Mouse (Mus musculus): Measurements from ENCODE around the gene Apoc2. TPM values are rescaled to one million over a fixed set of nuclear protein-coding genes. Genes with fewer than 3 reads are reported as not detected.
A peak's percentile ranks its signal among the peaks of the same experiment; 100 is the strongest.

Gene Apoc2
- total and polyA plus RNA-seq, 2 experiments from 2014 or later: 0.78 TPM; not detected in 1

DNA sequence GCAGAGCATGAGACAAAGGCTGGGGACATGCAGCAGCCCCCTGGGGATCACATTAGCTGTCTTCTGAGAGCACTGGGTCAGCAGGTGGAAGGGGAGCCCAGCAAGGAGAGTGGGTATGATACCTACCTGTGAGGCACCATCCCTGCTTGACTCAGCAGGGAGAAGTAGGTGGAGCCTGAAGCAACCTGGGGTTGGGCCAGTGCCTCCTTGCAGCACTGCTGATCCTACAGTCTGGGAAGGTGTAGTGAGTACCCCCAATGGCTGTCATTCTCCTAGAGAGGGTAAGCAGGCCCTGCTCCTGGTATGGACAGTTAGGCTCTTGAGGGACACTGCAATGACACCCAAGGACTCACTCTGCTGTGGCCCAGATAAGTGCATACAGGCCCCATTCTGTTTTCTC is 45.5 kb downstream of the Apoc2 start:
- H3K36me3 ChIP-seq (replicated peaks; ENCODE audit: control insufficient read depth, insufficient read depth, low read length): peaks cover 47% of the 10 kb centered on the region
- no peak for TF ChIP-seq EP300 (IDR thresholded peaks at IDR 0.05; ENCODE audit: low read depth)
- TF ChIP-seq CTCF (IDR thresholded peaks at IDR 0.05; ENCODE audit: low read depth): no peak
- ATAC-seq (ENCODE audit: insufficient read depth, low read depth): no peak

DNA sequence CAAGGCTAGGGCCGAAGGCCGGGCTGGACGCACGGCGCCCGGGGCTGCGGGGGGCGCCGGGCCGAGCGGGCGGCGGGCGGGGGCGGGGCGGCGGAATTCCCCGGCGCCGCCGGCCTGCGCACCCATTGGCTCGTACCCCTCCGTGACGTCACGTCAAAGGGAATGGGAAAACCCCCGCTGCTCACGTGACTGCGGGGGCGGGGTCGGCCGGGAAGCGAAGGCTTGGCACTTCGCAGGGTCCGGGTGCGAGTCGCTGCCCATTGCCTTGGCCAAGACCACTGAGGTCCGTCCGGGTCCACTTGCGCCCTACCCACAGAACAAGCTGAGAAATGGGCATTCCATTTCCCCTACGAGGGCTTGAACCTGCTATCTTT is 48.4 kb downstream of the Apoc2 start, which contains the start of gene Relb:
TSS of gene Relb (minus strand) at position 78 of the 374 bp plus-strand sequence.
- peak; percentile 76 for DNase-seq (ENCODE audit: low spot score)
- peak; percentile 71 for ATAC-seq (ENCODE audit: insufficient read depth, low read depth)
- H3K4me2 ChIP-seq (ENCODE audit: low read depth, low read length): peak within 1 kb of the TSS; percentile 99
- H3K36me3 ChIP-seq (replicated peaks; ENCODE audit: control insufficient read depth, insufficient read depth, low read length): peaks cover 24% of the 10 kb centered on the region
- peak within 1 kb of the TSS; percentile 84 for H3K4me3 ChIP-seq (ENCODE audit: low read depth, low read length)
- peak within 1 kb of the TSS; percentile 91 for H3K27ac ChIP-seq (ENCODE audit: low read depth)
- no peak for TF ChIP-seq EP300 (IDR thresholded peaks at IDR 0.05; ENCODE audit: low read depth)
- TF ChIP-seq CTCF (IDR thresholded peaks at IDR 0.05; ENCODE audit: low read depth): no peak
- no peaks in the 10 kb centered on the region for H3K27me3 ChIP-seq (ENCODE audit: control insufficient read depth, insufficient read depth, low read length)
- peak within 1 kb of the TSS; percentile 69 for H3K9ac ChIP-seq (replicated peaks; ENCODE audit: low read depth, low read length)
- H3K9me3 ChIP-seq (replicated peaks; ENCODE audit: control insufficient read depth, low read length): no peaks in the 10 kb centered on the region
- 2% methylated on average over 35 of the region's 41 CpGs for WGBS
- 0 out of 2 replicates have a peak, but pooled peaks cover 4% of the 10 kb centered on the region for H3K4me1 ChIP-seq (ENCODE audit: control insufficient read depth, insufficient read depth)

More for the DNA sequence above, 45.5 kb downstream of the Apoc2 start:
- Histone ChIP-seq H3K9me3 (replicated peaks; ENCODE audit: control insufficient read depth, low read length) (no peaks in the 10 kb centered on the region), H3K27ac (ENCODE audit: low read depth) (no peak overlapping the region), H3K4me2 (ENCODE audit: low read depth, low read length) (no peak overlapping the region), H3K9ac (replicated peaks; ENCODE audit: low read depth, low read length) (no peak overlapping the region), H3K4me3 (ENCODE audit: low read depth, low read length) (no peak overlapping the region), H3K27me3 (ENCODE audit: control insufficient read depth, insufficient read depth, low read length) (no peaks in the 10 kb centered on the region), H3K4me1 (ENCODE audit: control insufficient read depth, insufficient read depth) (peaks cover 14% of the 10 kb centered on the region; the same call in 1 of the 2 replicates)
- DNase-seq (ENCODE audit: low spot score): no peak

DNA sequence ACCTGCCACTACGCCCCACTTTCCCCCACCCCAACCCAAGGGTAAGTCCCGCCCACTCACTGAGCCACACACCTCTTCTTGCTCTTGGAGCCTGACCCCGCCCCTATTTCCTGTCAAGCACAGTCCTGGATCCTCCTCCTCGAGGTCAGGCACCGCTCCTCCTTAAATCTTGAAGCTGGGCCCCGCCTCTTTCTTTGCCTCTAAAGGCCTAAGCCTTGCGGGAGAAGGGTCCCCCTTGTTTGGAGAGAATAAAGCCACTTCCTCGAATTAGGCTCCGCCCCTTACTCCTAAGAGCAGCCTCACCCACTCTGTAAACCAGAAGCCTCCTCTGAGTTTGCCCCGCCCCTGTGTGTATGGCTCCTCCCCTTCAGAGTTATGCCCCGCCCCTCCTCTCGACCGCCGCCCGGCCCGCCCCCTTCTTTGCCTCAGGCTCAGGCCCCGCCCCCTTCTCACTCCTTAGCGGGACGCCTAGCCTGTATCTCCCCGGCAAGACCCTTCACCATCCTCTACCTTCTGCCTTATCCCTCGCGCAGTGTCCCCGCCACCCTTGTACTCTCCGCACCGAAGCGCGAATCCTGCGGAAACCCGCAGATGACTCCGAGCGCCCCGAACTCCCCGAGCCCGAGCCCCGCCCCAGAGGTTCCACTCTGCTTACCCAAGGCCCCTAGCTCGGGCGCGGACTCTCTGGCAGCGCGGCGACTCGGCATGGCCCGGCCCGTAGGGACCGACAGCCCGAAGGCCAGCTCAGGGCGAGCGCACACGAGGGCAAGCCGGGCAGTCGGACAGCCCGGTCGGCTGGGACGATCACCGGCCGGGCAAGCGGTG is 49.0 kb downstream of the Apoc2 start:
- ATAC-seq (ENCODE audit: insufficient read depth, low read depth) (peak; percentile 86), DNase-seq (ENCODE audit: low spot score) (peak; percentile 94)
- Histone ChIP-seq H3K9ac (replicated peaks; ENCODE audit: low read depth, low read length) (peak overlapping the region; percentile 69), H3K27ac (ENCODE audit: low read depth) (peak overlapping the region; percentile 91), H3K9me3 (replicated peaks; ENCODE audit: control insufficient read depth, low read length) (no peaks in the 10 kb centered on the region), H3K36me3 (replicated peaks; ENCODE audit: control insufficient read depth, insufficient read depth, low read length) (peaks cover 18% of the 10 kb centered on the region), H3K27me3 (ENCODE audit: control insufficient read depth, insufficient read depth, low read length) (no peaks in the 10 kb centered on the region), H3K4me3 (ENCODE audit: low read depth, low read length) (peak overlapping the region; percentile 84), H3K4me1 (ENCODE audit: control insufficient read depth, insufficient read depth) (0 out of 2 replicates have a peak, but pooled peaks cover 4% of the 10 kb centered on the region), H3K4me2 (ENCODE audit: low read depth, low read length) (peak overlapping the region; percentile 99)
- 2% methylated on average over 55 of the region's 57 CpGs for WGBS
- TF ChIP-seq EP300 (IDR thresholded peaks at IDR 0.05; ENCODE audit: low read depth) (no peak), CTCF (IDR thresholded peaks at IDR 0.05; ENCODE audit: low read depth) (no peak)

DNA sequence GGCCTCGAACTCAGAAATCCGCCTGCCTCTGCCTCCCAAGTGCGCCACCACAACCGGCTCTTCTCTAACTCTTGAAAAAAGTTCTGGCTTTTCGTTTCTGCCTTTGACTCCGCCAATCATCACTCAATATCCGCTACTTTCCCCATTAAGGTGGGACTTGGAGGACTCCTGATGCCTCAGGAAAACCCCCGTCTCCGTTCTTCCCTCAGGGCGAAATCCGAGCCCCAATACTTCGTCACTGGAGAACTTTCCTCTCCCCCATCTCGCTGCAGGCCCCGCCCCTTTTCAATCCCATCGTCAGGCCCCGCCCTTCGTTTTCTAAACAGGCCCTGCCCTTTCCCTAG is 49.6 kb downstream of the Apoc2 start:
- H3K27ac ChIP-seq (ENCODE audit: low read depth): peak overlapping the region; percentile 91
- 16% methylated on average over 17 of the region's 17 CpGs for WGBS

DNA sequence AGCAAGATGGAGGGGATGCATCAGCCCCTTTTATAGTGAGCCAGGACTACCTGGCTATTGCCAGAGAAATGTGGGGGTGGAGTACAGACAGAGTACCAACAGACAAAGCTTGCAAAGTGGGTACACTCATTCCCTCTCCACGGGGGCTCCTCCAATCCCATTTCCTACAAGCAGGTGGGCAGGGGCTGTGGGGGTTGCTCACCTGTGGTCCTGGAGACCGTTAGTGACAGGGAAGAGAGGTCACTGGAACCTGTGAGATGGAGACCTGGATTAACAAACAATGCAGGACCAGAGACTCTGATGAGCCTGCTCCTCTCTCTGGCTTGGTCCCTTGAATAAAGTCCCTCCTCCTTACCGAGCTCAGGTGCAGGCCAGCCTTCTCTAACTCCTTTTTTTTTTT is 50.0 kb downstream of the Apoc2 start:
- 0 out of 2 replicates have a peak, but pooled peaks cover 4% of the 10 kb centered on the region for H3K4me1 ChIP-seq (ENCODE audit: control insufficient read depth, insufficient read depth)
- WGBS: 60% methylated on average over 3 of the region's 3 CpGs
- H3K36me3 ChIP-seq (replicated peaks; ENCODE audit: control insufficient read depth, insufficient read depth, low read length): peaks cover 8% of the 10 kb centered on the region; the same call in 1 of the 2 replicates
- H3K27me3 ChIP-seq (ENCODE audit: control insufficient read depth, insufficient read depth, low read length): no peaks in the 10 kb centered on the region
- TF ChIP-seq CTCF (IDR thresholded peaks at IDR 0.05; ENCODE audit: low read depth): no peak
- no peak for TF ChIP-seq EP300 (IDR thresholded peaks at IDR 0.05; ENCODE audit: low read depth)
- H3K27ac ChIP-seq (ENCODE audit: low read depth): no peak overlapping the region; the same call in 1 of the 2 replicates
- peak overlapping the region; percentile 99; the same call in 1 of the 2 replicates for H3K4me2 ChIP-seq (ENCODE audit: low read depth, low read length)
- no peak overlapping the region for H3K9ac ChIP-seq (replicated peaks; ENCODE audit: low read depth, low read length)
- DNase-seq (ENCODE audit: low spot score): no peak
- peak overlapping the region; percentile 84 for H3K4me3 ChIP-seq (ENCODE audit: low read depth, low read length)
- H3K9me3 ChIP-seq (replicated peaks; ENCODE audit: control insufficient read depth, low read length): no peaks in the 10 kb centered on the region
- ATAC-seq (ENCODE audit: insufficient read depth, low read depth): no peak

More for the DNA sequence above, 49.6 kb downstream of the Apoc2 start:
- DNase-seq (ENCODE audit: low spot score): no peak
- Histone ChIP-seq H3K4me3 (ENCODE audit: low read depth, low read length) (peak overlapping the region; percentile 84), H3K4me2 (ENCODE audit: low read depth, low read length) (peak overlapping the region; percentile 99), H3K9me3 (replicated peaks; ENCODE audit: control insufficient read depth, low read length) (no peaks in the 10 kb centered on the region), H3K4me1 (ENCODE audit: control insufficient read depth, insufficient read depth) (0 out of 2 replicates have a peak, but pooled peaks cover 4% of the 10 kb centered on the region), H3K27me3 (ENCODE audit: control insufficient read depth, insufficient read depth, low read length) (no peaks in the 10 kb centered on the region), H3K36me3 (replicated peaks; ENCODE audit: control insufficient read depth, insufficient read depth, low read length) (peaks cover 13% of the 10 kb centered on the region; the same call in 1 of the 2 replicates), H3K9ac (replicated peaks; ENCODE audit: low read depth, low read length) (no peak overlapping the region)
- ATAC-seq (ENCODE audit: insufficient read depth, low read depth): no peak
- TF ChIP-seq EP300 (IDR thresholded peaks at IDR 0.05; ENCODE audit: low read depth) (no peak), CTCF (IDR thresholded peaks at IDR 0.05; ENCODE audit: low read depth) (no peak)

Data from heart, postnatal 0 days (tissue).